Mouse (Mus musculus) thymus, adult 2 months (tissue): Measurements from ENCODE around the gene Ntsr1.

Source experiments
- CTCF ChIP-seq: fragments of 200-500 bp; IDR thresholded peaks from 2 replicates; pipeline ENCODE4 v1.5.1; 2012; ENCODE audit warnings: mild to moderate bottlenecking, control low read depth, low read length, moderate library complexity, borderline replicate concordance; ENCODE audit not compliant: control insufficient read depth, poor library complexity, insufficient read depth; ENCODE audit errors: extremely low read depth
- POLR2A ChIP-seq: fragments of 200-500 bp; IDR thresholded peaks from 2 replicates; pipeline ENCODE4 v1.6.1; 2012; ENCODE audit warnings: mild to moderate bottlenecking, low read length, control low read depth, moderate library complexity; ENCODE audit not compliant: control insufficient read depth, poor library complexity, insufficient read depth; ENCODE audit errors: extremely low read depth

- TF ChIP-seq POLR2A (no peak), CTCF (no peak)
These were observed 32.7 kb downstream of the Ntsr1 start for GRCm38 (mm10) chr2:180532386-180532995.
